In genomic region chr7:19920166-19920505, GRCm38 (mm10) we compare ENCODE assay signal across 8 mouse cellular contexts. TPM values are rescaled to one million over a fixed set of nuclear protein-coding genes. Genes with fewer than 3 reads are reported as not detected.
DNase-seq lines count a peak whose midpoint lies in the region; ATAC-seq lines count a peak whose summit lies in the region.
"Had no signal": no experiment of that assay in that cellular context is flagged by ENCODE, and none has a peak within 500 bp of the region (broad histone marks: within the 10 kb centered on the region; RNA-seq: fewer than 3 reads in every experiment).

No protein-coding gene starts in this region.

- H3K9me3 ChIP-seq in megakaryocyte, embryonic 14.5 days: no peaks in the 10 kb centered on the region
- no peaks in the 10 kb centered on the region for H3K9me3 ChIP-seq in forebrain, embryonic 15.5 days
- H3K9me3 ChIP-seq in liver, embryonic 12.5 days (replicated peaks): no peaks in the 10 kb centered on the region

- peaks cover 59% of the 10 kb centered on the region for H3K27me3 ChIP-seq in megakaryocyte, embryonic 14.5 days (replicated peaks)
- H3K27me3 ChIP-seq in forebrain, embryonic 15.5 days: no peaks in the 10 kb centered on the region
- H3K27me3 ChIP-seq in liver, embryonic 12.5 days (replicated peaks): 0 out of 2 replicates have a peak, but pooled peaks cover 5% of the 10 kb centered on the region

- H3K9ac ChIP-seq in forebrain, embryonic 15.5 days (replicated peaks): peak overlapping the region; percentile 68
- peak overlapping the region; percentile 66; the same call in 1 of the 2 replicates for H3K9ac ChIP-seq in liver, embryonic 12.5 days

- peak overlapping the region; percentile 87; the same call in 1 of the 2 replicates for H3K27ac ChIP-seq in forebrain, embryonic 15.5 days (replicated peaks)
- no peak overlapping the region for H3K27ac ChIP-seq in liver, embryonic 12.5 days

- peak overlapping the region; percentile 78 for H3K4me2 ChIP-seq in forebrain, embryonic 15.5 days (replicated peaks)
- H3K4me2 ChIP-seq in liver, embryonic 12.5 days: peak overlapping the region; percentile 75

- peak overlapping the region; percentile 92 for H3K4me3 ChIP-seq in megakaryocyte, embryonic 14.5 days (replicated peaks)
- peak overlapping the region; percentile 79 for H3K4me3 ChIP-seq in forebrain, embryonic 15.5 days
- peak overlapping the region; percentile 65 for H3K4me3 ChIP-seq in liver, embryonic 12.5 days

- DNase-seq in thymus, postnatal 14 days: peak; percentile 34
- DNase-seq in ovary, postnatal 14 days (ENCODE audit: low spot score): no peak

- no peaks in the 10 kb centered on the region for H3K36me3 ChIP-seq in megakaryocyte, embryonic 14.5 days (replicated peaks; ENCODE audit: low read length)
- peaks cover 7% of the 10 kb centered on the region for H3K36me3 ChIP-seq in forebrain, embryonic 15.5 days
- H3K36me3 ChIP-seq in liver, embryonic 12.5 days: peaks cover 22% of the 10 kb centered on the region

- 29% methylated on average over 4 of the region's 4 CpGs for WGBS in forebrain, embryonic 15.5 days
- 21% methylated on average over 4 of the region's 4 CpGs for WGBS in liver, embryonic 12.5 days (ENCODE audit: insufficient replicate concordance)

- H3K4me1 ChIP-seq in megakaryocyte, embryonic 14.5 days: peaks cover 31% of the 10 kb centered on the region
- H3K4me1 ChIP-seq in forebrain, embryonic 15.5 days: peaks cover 13% of the 10 kb centered on the region; the same call in 1 of the 2 replicates
- H3K4me1 ChIP-seq in liver, embryonic 12.5 days: peaks cover 26% of the 10 kb centered on the region

- no peak for ATAC-seq in megakaryocyte, adult 5-6 weeks (ENCODE audit: poor library complexity, severe bottlenecking)
- ATAC-seq in forebrain, embryonic 15.5 days (replicated peaks): peak; percentile 50
- peak; percentile 11; the same call in 1 of the 2 replicates for ATAC-seq in liver, embryonic 12.5 days
- no peak for ATAC-seq in inflammation-experienced regulatory T-cells, adult 6 months

RNA-seq across cellular contexts. Expression of gene Pvr, which starts 0.8 kb away (rescaled TPM):
- polyA plus RNA-seq in megakaryocyte, embryonic 14.5 days (2012; ENCODE audit: insufficient read depth, low replicate concordance): 0.34 TPM in 1 of 2 replicates, not detected in the other
- 7.8 TPM in 2 replicates for total RNA-seq in megakaryocyte, adult 5-6 weeks (2015)
- 7.6 TPM in 2 replicates for total RNA-seq in megakaryocyte, adult 5-6 weeks (2017)
- polyA plus RNA-seq in forebrain, embryonic 15.5 days (2015; fragmentation: Nextera tagmentation; extraction: Ambion mirVana): 7.1 and 7.3 TPM in 2 replicates
- polyA plus RNA-seq in liver, embryonic 12.5 days (2016; fragmentation: Nextera tagmentation; extraction: Ambion mirVana): 3.6 and 3.9 TPM in 2 replicates
- polyA plus RNA-seq in inflammation-experienced regulatory T-cells, adult 6 months (2017; shearing (Covaris generic)): 10 to 100 TPM; 14.2 to 23.8 (median 19.6) TPM

RNA-seq across cellular contexts. Expression of gene Igsf23, which starts 30.4 kb away (rescaled TPM):
- polyA plus RNA-seq in megakaryocyte, embryonic 14.5 days (2012; ENCODE audit: insufficient read depth, low replicate concordance): not detected in 2 replicates
- total RNA-seq in megakaryocyte, adult 5-6 weeks (2015): 0.31 TPM in 1 of 2 replicates, not detected in the other
- total RNA-seq in megakaryocyte, adult 5-6 weeks (2017): 0.11 TPM in 1 of 2 replicates, not detected in the other
- not detected in 2 replicates for polyA plus RNA-seq in forebrain, embryonic 15.5 days (2015; fragmentation: Nextera tagmentation; extraction: Ambion mirVana)
- polyA plus RNA-seq in liver, embryonic 12.5 days (2016; fragmentation: Nextera tagmentation; extraction: Ambion mirVana): 0.26 and 0.30 TPM in 2 replicates
- 1 to 10 TPM; 3.3 to 8.4 (median 5.5) TPM for polyA plus RNA-seq in inflammation-experienced regulatory T-cells, adult 6 months (2017; shearing (Covaris generic))
- total RNA-seq: left cerebral cortex, adult 8-10 months had no signal

RNA-seq across cellular contexts. Expression of gene Ceacam19, which starts 32.4 kb away (rescaled TPM):
- not detected in 2 replicates for polyA plus RNA-seq in megakaryocyte, embryonic 14.5 days (2012; ENCODE audit: insufficient read depth, low replicate concordance)
- 1.2 and 1.3 TPM in 2 replicates for total RNA-seq in megakaryocyte, adult 5-6 weeks (2015)
- total RNA-seq in megakaryocyte, adult 5-6 weeks (2017): 1.6 and 2.4 TPM in 2 replicates
- not detected in 2 replicates for polyA plus RNA-seq in forebrain, embryonic 15.5 days (2015; fragmentation: Nextera tagmentation; extraction: Ambion mirVana)
- polyA plus RNA-seq in liver, embryonic 12.5 days (2016; fragmentation: Nextera tagmentation; extraction: Ambion mirVana): not detected in 2 replicates
- not detected for polyA plus RNA-seq in inflammation-experienced regulatory T-cells, adult 6 months (2017; shearing (Covaris generic))
- total RNA-seq: left cerebral cortex, adult 8-10 months had no signal

RNA-seq across cellular contexts. Expression of gene Ceacam20, which starts 45.1 kb away (rescaled TPM):
- polyA plus RNA-seq in megakaryocyte, embryonic 14.5 days (2012; ENCODE audit: insufficient read depth, low replicate concordance): not detected in 2 replicates
- not detected in 2 replicates for total RNA-seq in megakaryocyte, adult 5-6 weeks (2015)
- not detected in 2 replicates for total RNA-seq in megakaryocyte, adult 5-6 weeks (2017)
- not detected in 2 replicates for polyA plus RNA-seq in forebrain, embryonic 15.5 days (2015; fragmentation: Nextera tagmentation; extraction: Ambion mirVana)
- polyA plus RNA-seq in liver, embryonic 12.5 days (2016; fragmentation: Nextera tagmentation; extraction: Ambion mirVana): not detected in 2 replicates
- polyA plus RNA-seq in inflammation-experienced regulatory T-cells, adult 6 months (2017; shearing (Covaris generic)): 1 to 10 TPM in 1 of 3 experiments, not detected in 2; 1.1 TPM
- total RNA-seq: left cerebral cortex, adult 8-10 months had no signal

RNA-seq across cellular contexts. Expression of gene Ceacam16, which starts 59.0 kb away (rescaled TPM):
- 2.0 and 6.1 TPM in 2 replicates for polyA plus RNA-seq in megakaryocyte, embryonic 14.5 days (2012; ENCODE audit: insufficient read depth, low replicate concordance)
- 0.47 and 0.75 TPM in 2 replicates for total RNA-seq in megakaryocyte, adult 5-6 weeks (2015)
- 0.18 and 0.28 TPM in 2 replicates for total RNA-seq in megakaryocyte, adult 5-6 weeks (2017)
- polyA plus RNA-seq in forebrain, embryonic 15.5 days (2015; fragmentation: Nextera tagmentation; extraction: Ambion mirVana): 0.43 and 0.50 TPM in 2 replicates
- not detected in 2 replicates for polyA plus RNA-seq in liver, embryonic 12.5 days (2016; fragmentation: Nextera tagmentation; extraction: Ambion mirVana)
- polyA plus RNA-seq in inflammation-experienced regulatory T-cells, adult 6 months (2017; shearing (Covaris generic)): under 1 TPM in 2 of 3 experiments, not detected in 1; 0.55 to 0.59 TPM
- total RNA-seq: left cerebral cortex, adult 8-10 months had no signal

Comparison
In these comparisons a context has a peak if more than half of its experiments do, and no peak if none do; other contexts are left out.
1. ATAC-seq: peak in forebrain, embryonic 15.5 days (single experiment) and liver, embryonic 12.5 days (single experiment); none in megakaryocyte, adult 5-6 weeks (single experiment) and inflammation-experienced regulatory T-cells, adult 6 months (single experiment).
2. Peak in every context shown above with its lines, with median percentiles within 50 percentile points of each other: H3K4me3 ChIP-seq.